Mouse (Mus musculus) pancreas, adult 10 weeks (tissue): ENCODE data around the gene Sgpp1. TPM values are rescaled to one million over a fixed set of nuclear protein-coding genes. Genes with fewer than 3 reads are reported as not detected.

Experiments
- polyA plus RNA-seq: library from polyadenylated mRNA; stranded (reverse); fragments of 350-450 nt; fragmentation: Illumina TruSeq; extraction: RNeasy Lipid Tissue Mini Kit (QIAGEN cat#74804); gene quantifications from one replicate; pipeline ENCODE4 v1.2.3, GENCODE M21; 2015; ENCODE audit warnings: low read depth, low replicate concordance; ENCODE audit not compliant: insufficient read depth

The Sgpp1 gene
- 8.0 TPM for polyA plus RNA-seq

DNA sequence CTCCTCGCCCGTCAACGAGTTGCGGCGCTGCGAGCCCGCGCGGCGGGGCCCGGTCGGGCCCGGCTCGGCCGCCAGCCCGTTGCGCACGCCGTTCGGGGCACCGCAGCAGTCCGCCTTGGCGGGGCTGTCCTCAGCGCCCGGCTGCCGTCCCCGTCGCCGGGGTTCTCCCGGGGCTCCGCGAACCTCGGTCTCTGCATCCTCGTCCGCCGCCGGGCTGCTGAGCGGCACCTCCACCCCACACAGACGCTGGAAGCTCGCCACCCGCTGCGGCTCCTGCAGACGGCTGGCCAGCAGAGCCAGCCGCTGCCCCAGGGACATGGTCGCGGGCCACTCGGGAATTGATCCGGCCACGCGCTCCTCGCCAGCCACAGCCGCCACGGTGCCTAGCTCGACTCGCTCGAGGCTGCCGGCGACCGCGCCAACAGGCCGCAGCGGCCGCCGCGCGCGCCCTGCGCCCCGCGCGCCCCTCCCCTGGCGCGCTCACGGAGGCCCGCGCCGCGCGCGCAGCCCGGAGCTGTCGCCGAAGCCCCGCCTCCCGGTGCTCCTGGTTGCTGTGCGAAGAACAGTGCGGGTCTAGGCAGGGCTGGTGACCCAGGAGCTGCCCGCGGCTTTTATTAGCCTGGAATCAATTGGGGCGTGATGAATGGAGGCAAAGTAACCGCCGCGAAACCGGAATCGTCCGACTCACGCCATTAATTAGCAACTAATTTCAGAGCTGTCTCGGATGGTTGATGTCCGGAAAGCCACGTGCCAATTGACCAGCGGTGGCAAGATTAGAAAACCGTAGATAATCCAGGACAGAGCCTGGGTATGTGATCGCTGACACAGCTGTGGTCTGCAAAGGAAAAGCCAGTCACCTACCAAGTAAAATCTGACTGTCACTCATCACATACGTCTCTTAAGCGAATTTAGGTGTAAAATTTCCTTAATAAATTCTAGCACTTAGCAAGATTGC is at the start of gene Sgpp1:
TSS of gene Sgpp1 (minus strand) at position 484 of the 955 bp plus-strand sequence.

DNA sequence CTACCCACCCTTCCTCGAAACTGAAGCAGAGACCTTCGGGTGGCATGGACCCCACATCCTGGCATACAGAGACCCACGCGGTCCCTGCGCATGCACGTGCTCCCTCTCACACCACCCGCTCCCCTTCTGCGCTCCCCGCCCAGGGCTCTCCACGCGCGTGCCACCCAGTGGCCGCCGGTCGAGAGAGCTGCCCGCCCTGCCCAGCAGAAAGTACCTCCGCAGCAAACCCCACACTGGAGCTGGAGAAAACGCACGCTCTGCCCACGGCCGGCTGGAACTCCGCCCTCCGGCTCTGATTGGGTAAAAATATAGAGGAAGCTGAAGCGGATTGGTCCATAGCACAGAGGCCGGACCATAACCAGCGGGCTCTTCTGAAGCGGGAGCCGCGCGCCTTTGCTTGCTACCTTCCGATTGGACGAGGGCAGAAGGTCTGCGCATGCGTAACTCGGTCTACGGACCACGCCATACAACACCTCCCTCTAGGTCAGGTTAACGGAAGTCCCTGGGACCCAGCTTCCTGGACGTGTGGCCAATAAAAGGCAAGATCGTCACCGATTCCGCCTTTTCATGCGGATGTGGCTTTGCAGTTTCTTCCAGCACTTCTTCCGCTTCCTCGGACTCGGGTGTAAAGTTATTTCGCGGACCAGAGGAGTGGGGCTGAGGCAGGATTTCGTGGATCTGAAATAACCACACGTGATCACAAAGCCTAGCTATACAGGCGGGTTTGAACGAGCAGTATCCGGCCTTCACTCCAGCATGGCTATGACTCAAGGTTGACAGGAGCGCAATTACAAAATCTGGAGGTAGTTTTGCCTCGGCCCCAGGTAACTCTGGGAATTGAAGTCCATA is 66.0 kb downstream of the Sgpp1 start, which contains the start of gene Wdr89:
TSS of gene Wdr89 (minus strand) at position 280 of the 849 bp plus-strand sequence.

Other genes starting within 250 kb of the Sgpp1 start
- 4.5 TPM for gene Ppp2r5e, start 139.5 kb downstream of the Sgpp1 start, polyA plus RNA-seq
- 4.5 TPM for gene Wdr89, start 66.2 kb downstream of the Sgpp1 start, polyA plus RNA-seq
- gene Syne2, start 82.4 kb upstream of the Sgpp1 start, polyA plus RNA-seq = 26.9 TPM